Mouse (Mus musculus) C2C12 (cell line): ENCODE results near the gene Bcar3. TPM values are rescaled to one million over a fixed set of nuclear protein-coding genes. Genes with fewer than 3 reads are reported as not detected.
A peak's percentile ranks its signal among the peaks of the same experiment; 100 is the strongest.

Experiments
- H3K27me3 ChIP-seq: one replicate; pipeline ENCODE4 v1.6.1; 2011; ENCODE audit not compliant: control insufficient read depth, insufficient read depth, insufficient read length
- H3K36me3 ChIP-seq: one replicate; pipeline ENCODE4 v1.6.1; 2011; ENCODE audit not compliant: control insufficient read depth, insufficient read depth
- H3K4me3 ChIP-seq: one replicate; pipeline ENCODE4 v1.5.1; 2011; ENCODE audit warnings: mild to moderate bottlenecking, control low read depth; ENCODE audit not compliant: poor library complexity, insufficient read depth, severe bottlenecking
- H3K79me2 ChIP-seq: one replicate; pipeline ENCODE4 v1.6.1; 2011; ENCODE audit not compliant: control insufficient read depth, insufficient read depth
- H3K79me3 ChIP-seq: one replicate; pipeline ENCODE4 v1.6.1; 2011; ENCODE audit warnings: low read depth, control low read depth
- H3ac ChIP-seq: one replicate; pipeline ENCODE3; 2011; ENCODE audit warnings: low read depth; ENCODE audit not compliant: control insufficient read depth, insufficient read length
- CEBPB ChIP-seq: IDR thresholded peaks from one replicate; pipeline ENCODE4 v1.6.1; 2011; ENCODE audit warnings: low read depth, mild to moderate bottlenecking, control low read depth, moderate library complexity
- CTCF ChIP-seq: IDR thresholded peaks from one replicate; pipeline ENCODE4 v1.5.1; 2011; ENCODE audit not compliant: control insufficient read depth, insufficient read depth, insufficient read length
- FOSL1 ChIP-seq: IDR thresholded peaks from one replicate; pipeline ENCODE4 v1.8.0; 2011; ENCODE audit warnings: mild to moderate bottlenecking, low read length; ENCODE audit not compliant: poor library complexity, insufficient read depth, severe bottlenecking
- MAX ChIP-seq: IDR thresholded peaks from one replicate; pipeline ENCODE4 v1.6.1; 2011; ENCODE audit warnings: mild to moderate bottlenecking, control low read depth
- MYOD1 ChIP-seq: IDR thresholded peaks from one replicate; pipeline ENCODE4 v1.6.1; 2011; ENCODE audit warnings: low read depth; ENCODE audit not compliant: control insufficient read depth, insufficient read length
- MYOG ChIP-seq: IDR thresholded peaks from one replicate; pipeline ENCODE4 v1.6.1; 2011; ENCODE audit not compliant: control insufficient read depth, insufficient read length; ENCODE audit errors: extremely low read depth
- USF1 ChIP-seq: IDR thresholded peaks from one replicate; pipeline ENCODE4 v1.6.1; 2011; ENCODE audit warnings: low read depth, mild to moderate bottlenecking, control low read depth, moderate library complexity
- polyA plus RNA-seq: library from polyadenylated mRNA; unstranded; fragments of >200 nt; fragmentation: generic; extraction: Trizol; gene quantifications from one replicate; pipeline ENCODE4 v1.2.1, GENCODE M21; 2012; ENCODE audit warnings: missing spikeins

The Bcar3 gene
- polyA plus RNA-seq, 1 experiment: 34.9 TPM

DNA sequence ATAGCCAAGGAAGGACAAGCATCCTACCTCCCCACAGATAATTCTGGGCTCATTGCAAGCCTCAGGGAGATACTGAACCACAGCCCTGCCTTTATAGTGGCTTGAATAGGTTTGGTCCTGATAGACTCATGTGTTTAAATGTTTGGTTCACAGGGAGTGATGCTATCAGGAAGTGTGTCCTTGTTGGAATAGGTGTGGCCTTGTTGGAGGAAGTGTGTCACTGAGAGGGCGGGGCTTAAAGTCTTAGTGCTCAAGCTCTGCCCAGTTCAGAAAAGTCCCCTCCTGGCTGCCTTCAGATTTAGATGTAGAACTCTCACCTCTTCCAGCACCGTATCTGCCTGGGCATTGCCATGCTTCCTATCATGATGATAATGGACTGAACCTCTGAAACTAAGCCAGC is 52.7 kb downstream of the Bcar3 start:
- Histone ChIP-seq H3K4me3 (no peak overlapping the region), H3ac (no peak overlapping the region), H3K27me3 (no peaks in the 10 kb centered on the region), H3K79me2 (no peaks in the 10 kb centered on the region), H3K79me3 (no peaks in the 10 kb centered on the region), H3K36me3 (no peaks in the 10 kb centered on the region)
- TF ChIP-seq USF1 (no peak), CTCF (no peak), MAX (no peak), MYOD1 (no peak)

- Histone ChIP-seq H3ac (no peak overlapping the region), H3K4me3 (no peak overlapping the region), H3K27me3 (no peaks in the 10 kb centered on the region), H3K79me2 (no peaks in the 10 kb centered on the region), H3K79me3 (no peaks in the 10 kb centered on the region), H3K36me3 (no peaks in the 10 kb centered on the region)
- TF ChIP-seq CEBPB (peak; percentile 99), USF1 (peak; percentile 32), FOSL1 (peak; percentile 46), MYOD1 (peak; percentile 70), CTCF (no peak), MAX (peak; percentile 73), MYOG (no peak)
Observed at GRCm38 (mm10) chr3:122348677-122349076, 54.7 kb downstream of the Bcar3 start.

- no peak overlapping the region for H3K4me3 ChIP-seq
- TF ChIP-seq MYOD1 (no peak), CEBPB (no peak)
- no peaks in the 10 kb centered on the region for H3K79me2 ChIP-seq
- H3K27me3 ChIP-seq: no peaks in the 10 kb centered on the region
- H3K79me3 ChIP-seq: no peaks in the 10 kb centered on the region
- no peak overlapping the region for H3ac ChIP-seq
- no peaks in the 10 kb centered on the region for H3K36me3 ChIP-seq
Observed at GRCm38 (mm10) chr3:122352801-122353200, 58.9 kb downstream of the Bcar3 start.

DNA sequence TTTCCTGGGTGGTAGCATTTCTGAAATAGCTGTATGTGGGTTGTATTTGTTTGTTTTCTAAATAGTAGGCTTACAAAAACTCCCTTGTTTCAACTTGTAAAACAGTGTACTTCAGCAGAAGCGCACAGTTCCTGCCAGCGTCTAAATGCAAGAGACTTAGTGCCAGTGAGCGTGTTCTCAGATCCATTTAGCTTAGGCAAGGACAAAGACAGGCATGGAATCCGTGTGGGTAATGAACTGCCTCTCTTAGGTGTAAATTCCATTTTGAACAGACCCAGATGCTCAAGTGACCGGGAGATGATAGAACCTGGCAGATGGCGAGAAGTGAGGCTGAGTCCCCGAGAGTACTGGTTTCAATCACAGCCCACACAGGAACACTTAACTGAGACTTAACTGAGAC is 65.5 kb downstream of the Bcar3 start:
- H3K36me3 ChIP-seq: no peaks in the 10 kb centered on the region
- H3K79me3 ChIP-seq: no peaks in the 10 kb centered on the region
- H3K27me3 ChIP-seq: no peaks in the 10 kb centered on the region
- no peak overlapping the region for H3K4me3 ChIP-seq
- H3K79me2 ChIP-seq: no peaks in the 10 kb centered on the region
- TF ChIP-seq USF1: no peak
- no peak for TF ChIP-seq CEBPB
- no peak for TF ChIP-seq FOSL1
- no peak for TF ChIP-seq MYOD1
- no peak for TF ChIP-seq CTCF
- no peak for TF ChIP-seq MYOG
- TF ChIP-seq MAX: no peak
- no peak overlapping the region for H3ac ChIP-seq

DNA sequence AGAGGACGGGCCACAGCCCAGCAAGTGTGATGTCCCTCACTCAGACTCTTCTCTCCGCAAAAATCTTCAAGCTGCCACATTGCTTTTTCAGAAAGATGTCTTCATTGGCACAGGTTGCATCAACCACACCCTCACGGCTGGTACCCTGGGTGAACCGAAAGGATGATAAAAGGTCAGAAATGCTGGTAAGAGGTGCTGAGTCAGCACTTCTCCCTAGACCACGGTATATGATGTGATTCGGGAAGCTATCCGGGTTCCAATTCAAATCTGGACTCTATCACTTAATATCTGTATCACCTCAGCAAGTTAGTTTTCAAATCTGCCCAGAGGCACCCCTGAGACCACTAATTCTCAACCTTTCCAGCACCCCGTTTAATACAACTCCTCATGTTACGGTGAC is 66.0 kb downstream of the Bcar3 start:
- TF ChIP-seq MAX (no peak), MYOG (no peak), CTCF (no peak), FOSL1 (no peak), MYOD1 (no peak), USF1 (no peak)
- Histone ChIP-seq H3K4me3 (no peak overlapping the region), H3K79me3 (no peaks in the 10 kb centered on the region), H3ac (no peak overlapping the region), H3K27me3 (no peaks in the 10 kb centered on the region), H3K79me2 (no peaks in the 10 kb centered on the region), H3K36me3 (no peaks in the 10 kb centered on the region)

- Histone ChIP-seq H3K79me3 (no peaks in the 10 kb centered on the region), H3K4me3 (no peak overlapping the region), H3ac (no peak overlapping the region), H3K27me3 (no peaks in the 10 kb centered on the region), H3K79me2 (no peaks in the 10 kb centered on the region), H3K36me3 (no peaks in the 10 kb centered on the region)
- no peak for TF ChIP-seq MYOG
- no peak for TF ChIP-seq MAX
- no peak for TF ChIP-seq FOSL1
- TF ChIP-seq CTCF: no peak
- TF ChIP-seq CEBPB: no peak
- TF ChIP-seq USF1: no peak
- TF ChIP-seq MYOD1: no peak
Observed at GRCm38 (mm10) chr3:122360721-122361138, 66.8 kb downstream of the Bcar3 start.
